Mouse (Mus musculus): ENCODE measurements at regions not wholly inside any gene's neighbourhood (a gene's known extent, or its start where the extent isn't known, plus 50 kb on each side); places are given as distances from the start of the nearest gene placed in this dataset.

- H3K27ac ChIP-seq (replicated peaks): no peak overlapping the region
- H3K27me3 ChIP-seq: peaks cover 82% of the 10 kb centered on the region
- no peak for ATAC-seq (ENCODE audit: low FRiP score, low read depth)
- H3K9ac ChIP-seq (replicated peaks): no peak overlapping the region
- no peak overlapping the region for H3K4me3 ChIP-seq
- H3K9me3 ChIP-seq: no peaks in the 10 kb centered on the region
- 87% methylated on average over 10 of the region's 10 CpGs for WGBS
- H3K4me1 ChIP-seq: peaks cover 13% of the 10 kb centered on the region; the same call in 1 of the 2 replicates
- no peak overlapping the region for H3K4me2 ChIP-seq (replicated peaks)
- no peaks in the 10 kb centered on the region for H3K36me3 ChIP-seq
Measured at GRCm38 (mm10) chr15:85677855-85678254, 56.9 kb upstream of the Ppara start.

DNA sequence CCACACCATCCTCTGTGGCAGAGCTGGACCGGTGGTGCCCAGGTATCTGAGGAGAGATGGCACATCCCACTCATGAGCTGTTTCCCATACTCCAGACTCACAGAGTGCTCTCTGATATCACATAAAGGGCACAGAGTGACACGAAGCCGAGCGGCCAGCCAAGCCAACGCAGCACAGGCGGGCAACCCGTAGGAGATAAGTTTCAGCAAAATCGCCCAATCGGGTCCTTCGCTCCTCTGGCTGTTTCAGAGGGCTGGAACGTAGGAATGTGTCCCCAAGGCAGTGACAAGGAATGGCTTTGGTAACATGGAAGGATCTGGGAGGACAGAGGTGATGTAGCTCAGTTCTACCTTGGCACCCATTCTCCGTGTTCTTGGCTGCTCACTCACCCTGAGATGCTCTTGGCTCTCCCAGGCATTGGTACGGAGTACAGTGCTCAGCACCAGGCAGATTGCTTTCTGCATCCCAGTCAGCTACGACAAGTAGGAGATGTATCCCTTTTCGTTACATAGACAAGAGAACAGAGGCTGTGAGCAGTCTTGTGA lies 56.4 kb upstream of the Ppara start:
- no peak overlapping the region for H3K4me2 ChIP-seq (replicated peaks)

GRCm38 (mm10) chr15:85678981-85679708 lies 55.6 kb upstream of the Ppara start:
- peaks cover 13% of the 10 kb centered on the region; the same call in 1 of the 2 replicates for H3K4me1 ChIP-seq
- 82% methylated on average over 22 of the region's 24 CpGs for WGBS
- no peak overlapping the region for H3K4me2 ChIP-seq (replicated peaks)
- H3K9me3 ChIP-seq: no peaks in the 10 kb centered on the region
- H3K4me3 ChIP-seq: no peak overlapping the region
- peak overlapping the region; percentile 50; the same call in 1 of the 2 replicates for H3K27ac ChIP-seq (replicated peaks)
- H3K36me3 ChIP-seq: 0 out of 2 replicates have a peak, but pooled peaks cover 3% of the 10 kb centered on the region
- peaks cover 82% of the 10 kb centered on the region for H3K27me3 ChIP-seq
- H3K9ac ChIP-seq (replicated peaks): no peak overlapping the region
- ATAC-seq (ENCODE audit: low FRiP score, low read depth): no peak

More for the DNA sequence above, 56.4 kb upstream of the Ppara start:
- no peak overlapping the region for H3K9ac ChIP-seq (replicated peaks)
- ATAC-seq (ENCODE audit: low FRiP score, low read depth): no peak
- H3K36me3 ChIP-seq: no peaks in the 10 kb centered on the region
- H3K27me3 ChIP-seq: peaks cover 83% of the 10 kb centered on the region
- WGBS: 92% methylated on average over 15 of the region's 15 CpGs
- no peak overlapping the region for H3K27ac ChIP-seq (replicated peaks)
- H3K4me1 ChIP-seq: peaks cover 13% of the 10 kb centered on the region; the same call in 1 of the 2 replicates
- no peaks in the 10 kb centered on the region for H3K9me3 ChIP-seq
- no peak overlapping the region for H3K4me3 ChIP-seq

DNA sequence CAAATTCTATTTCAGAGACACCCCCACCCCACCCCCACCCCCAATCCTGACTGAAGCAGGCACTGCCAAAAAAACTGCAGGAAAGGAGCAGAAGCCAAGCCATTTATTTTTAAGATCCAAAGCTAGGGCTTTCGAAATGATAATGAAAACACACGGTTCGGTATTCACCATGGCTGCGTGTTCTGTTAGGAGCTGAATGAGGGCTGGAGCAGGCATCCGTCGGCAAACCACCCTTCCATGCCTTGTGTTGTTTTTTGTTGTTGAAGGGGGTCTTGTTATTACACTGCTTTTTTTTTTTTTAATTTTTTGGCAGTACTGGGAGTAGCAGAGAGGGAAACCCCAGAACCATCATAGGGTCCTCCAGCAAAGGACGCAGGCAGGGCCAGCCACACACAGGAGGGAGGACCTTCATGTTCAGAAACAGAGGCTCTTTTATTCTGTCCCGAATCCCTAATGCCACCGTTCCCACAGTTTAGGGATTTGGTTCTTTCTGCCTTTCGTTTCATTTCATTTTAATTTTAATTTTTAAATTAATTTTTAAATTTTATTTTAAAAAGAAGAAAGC lies 54.8 kb upstream of the Ppara start:
- 81% methylated on average over 10 of the region's 10 CpGs for WGBS
- Histone ChIP-seq H3K4me2 (replicated peaks) (no peak overlapping the region), H3K9me3 (no peaks in the 10 kb centered on the region), H3K9ac (replicated peaks) (no peak overlapping the region), H3K36me3 (0 out of 2 replicates have a peak, but pooled peaks cover 3% of the 10 kb centered on the region), H3K27me3 (peaks cover 80% of the 10 kb centered on the region), H3K4me1 (peaks cover 13% of the 10 kb centered on the region; the same call in 1 of the 2 replicates), H3K4me3 (no peak overlapping the region), H3K27ac (replicated peaks) (no peak overlapping the region)
- no peak for ATAC-seq (ENCODE audit: low FRiP score, low read depth)

DNA sequence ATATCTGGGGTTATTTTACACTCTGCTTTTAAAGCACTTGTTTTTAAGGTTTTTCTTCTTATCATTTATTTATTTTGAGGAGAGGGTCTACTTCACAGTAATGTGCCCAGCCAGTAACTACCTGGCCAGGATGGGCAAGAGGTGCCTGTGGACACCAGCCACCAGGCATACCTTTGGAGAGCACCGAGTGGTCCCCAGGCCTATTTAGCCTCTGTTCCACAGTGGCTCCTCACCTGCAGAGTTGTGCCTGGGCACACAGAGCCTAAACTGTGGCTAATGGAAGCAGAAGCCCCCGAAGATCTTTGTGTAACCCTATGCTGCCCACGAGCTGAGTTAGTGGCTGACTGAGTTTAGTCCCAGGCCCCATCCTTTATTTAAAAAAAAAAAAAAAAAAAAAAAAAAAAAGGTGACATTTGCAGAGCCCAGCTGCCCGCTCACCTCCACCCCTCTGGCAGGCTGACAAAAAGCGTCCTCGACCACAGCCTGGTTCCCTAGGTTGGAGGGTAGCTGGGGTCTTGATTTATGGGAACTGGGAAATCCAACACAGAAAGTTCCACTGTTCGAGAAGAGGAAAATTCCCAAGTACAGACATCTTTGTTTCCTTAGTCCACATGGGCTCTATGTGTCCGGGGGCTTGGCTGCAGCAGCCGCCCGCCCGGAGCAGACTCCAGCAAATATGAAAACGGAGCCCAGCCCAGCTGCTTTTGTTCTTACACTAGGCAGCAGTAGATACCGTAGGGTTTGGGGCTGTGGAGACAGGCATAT lies 54.1 kb upstream of the Ppara start:
- no peak for ATAC-seq (ENCODE audit: low FRiP score, low read depth)
- Histone ChIP-seq H3K9ac (replicated peaks) (no peak overlapping the region), H3K9me3 (no peaks in the 10 kb centered on the region), H3K27me3 (peaks cover 80% of the 10 kb centered on the region), H3K4me3 (no peak overlapping the region), H3K27ac (replicated peaks) (peak overlapping the region; percentile 36; the same call in 1 of the 2 replicates), H3K4me1 (peaks cover 13% of the 10 kb centered on the region; the same call in 1 of the 2 replicates), H3K4me2 (replicated peaks) (no peak overlapping the region), H3K36me3 (0 out of 2 replicates have a peak, but pooled peaks cover 3% of the 10 kb centered on the region)
- WGBS: 59% methylated on average over 13 of the region's 13 CpGs

GRCm38 (mm10) chr15:85682116-85682515 lies 52.7 kb upstream of the Ppara start:
- peaks cover 21% of the 10 kb centered on the region for H3K4me1 ChIP-seq
- 0 out of 2 replicates have a peak, but pooled peaks cover 3% of the 10 kb centered on the region for H3K36me3 ChIP-seq
- ATAC-seq (ENCODE audit: low FRiP score, low read depth): no peak
- H3K4me2 ChIP-seq (replicated peaks): no peak overlapping the region
- H3K9ac ChIP-seq (replicated peaks): no peak overlapping the region
- no peak overlapping the region for H3K27ac ChIP-seq (replicated peaks)
- H3K4me3 ChIP-seq: no peak overlapping the region
- 85% methylated on average over 12 of the region's 12 CpGs for WGBS
- H3K27me3 ChIP-seq: peaks cover 74% of the 10 kb centered on the region
- no peaks in the 10 kb centered on the region for H3K9me3 ChIP-seq

- Histone ChIP-seq H3K4me2 (replicated peaks) (no peak overlapping the region), H3K27me3 (peaks cover 67% of the 10 kb centered on the region), H3K4me1 (peaks cover 21% of the 10 kb centered on the region), H3K36me3 (0 out of 2 replicates have a peak, but pooled peaks cover 3% of the 10 kb centered on the region), H3K27ac (replicated peaks) (no peak overlapping the region), H3K4me3 (no peak overlapping the region), H3K9ac (replicated peaks) (no peak overlapping the region), H3K9me3 (no peaks in the 10 kb centered on the region)
- 76% methylated on average over 6 of the region's 6 CpGs for WGBS
- no peak for ATAC-seq (ENCODE audit: low FRiP score, low read depth)
Measured at GRCm38 (mm10) chr15:85682780-85683179, 52.0 kb upstream of the Ppara start.

DNA sequence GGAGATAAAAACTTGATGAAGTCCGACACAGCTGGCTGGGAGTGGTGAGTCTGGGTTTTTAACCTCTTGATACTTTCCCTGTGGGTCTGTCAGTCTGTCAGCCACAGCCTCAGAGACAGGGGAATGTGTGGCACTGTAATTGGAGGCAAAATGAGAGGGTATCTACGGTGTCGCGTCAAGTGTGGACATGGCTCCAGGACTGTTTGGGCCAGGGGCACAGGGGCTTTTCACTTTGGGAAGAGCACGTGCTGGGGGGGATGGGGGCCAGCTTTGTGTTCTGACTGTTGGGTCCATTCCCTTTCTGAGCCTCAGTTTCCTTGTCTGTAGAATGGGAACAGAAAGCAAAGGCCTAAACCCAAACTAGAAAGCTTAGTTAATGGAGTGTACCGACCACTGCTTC lies 51.5 kb upstream of the Ppara start:
- Histone ChIP-seq H3K9me3 (no peaks in the 10 kb centered on the region), H3K4me3 (no peak overlapping the region), H3K4me2 (replicated peaks) (no peak overlapping the region), H3K9ac (replicated peaks) (no peak overlapping the region), H3K27me3 (peaks cover 62% of the 10 kb centered on the region), H3K27ac (replicated peaks) (no peak overlapping the region), H3K36me3 (0 out of 2 replicates have a peak, but pooled peaks cover 3% of the 10 kb centered on the region), H3K4me1 (peaks cover 21% of the 10 kb centered on the region)
- 88% methylated on average over 6 of the region's 6 CpGs for WGBS
- ATAC-seq (ENCODE audit: low FRiP score, low read depth): no peak

DNA sequence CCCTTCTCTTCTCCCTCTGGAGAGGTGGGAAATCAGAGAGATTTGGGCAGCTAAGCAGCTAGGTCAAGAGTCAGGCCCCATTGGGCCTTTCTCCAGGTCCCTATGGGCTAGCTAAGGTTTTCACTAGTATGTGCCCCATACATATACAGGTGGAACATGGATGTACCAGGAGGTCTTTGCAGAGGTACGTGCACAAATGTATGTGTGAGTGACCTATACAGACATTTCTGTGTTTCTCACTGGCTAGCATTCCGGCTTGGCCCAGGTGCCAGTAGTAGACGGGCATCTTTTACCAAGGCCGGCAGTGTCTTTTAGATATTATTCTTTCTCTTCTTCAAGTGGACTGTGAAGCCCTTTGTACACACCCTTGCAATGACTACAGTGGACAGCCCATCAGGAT lies 51.1 kb upstream of the Ppara start:
- Histone ChIP-seq H3K27ac (replicated peaks) (no peak overlapping the region), H3K4me1 (peaks cover 23% of the 10 kb centered on the region), H3K4me3 (no peak overlapping the region), H3K27me3 (peaks cover 58% of the 10 kb centered on the region), H3K4me2 (replicated peaks) (no peak overlapping the region), H3K9me3 (no peaks in the 10 kb centered on the region), H3K9ac (replicated peaks) (no peak overlapping the region), H3K36me3 (0 out of 2 replicates have a peak, but pooled peaks cover 3% of the 10 kb centered on the region)
- ATAC-seq (ENCODE audit: low FRiP score, low read depth): no peak
- WGBS: 94% methylated on average over 4 of the region's 4 CpGs

DNA sequence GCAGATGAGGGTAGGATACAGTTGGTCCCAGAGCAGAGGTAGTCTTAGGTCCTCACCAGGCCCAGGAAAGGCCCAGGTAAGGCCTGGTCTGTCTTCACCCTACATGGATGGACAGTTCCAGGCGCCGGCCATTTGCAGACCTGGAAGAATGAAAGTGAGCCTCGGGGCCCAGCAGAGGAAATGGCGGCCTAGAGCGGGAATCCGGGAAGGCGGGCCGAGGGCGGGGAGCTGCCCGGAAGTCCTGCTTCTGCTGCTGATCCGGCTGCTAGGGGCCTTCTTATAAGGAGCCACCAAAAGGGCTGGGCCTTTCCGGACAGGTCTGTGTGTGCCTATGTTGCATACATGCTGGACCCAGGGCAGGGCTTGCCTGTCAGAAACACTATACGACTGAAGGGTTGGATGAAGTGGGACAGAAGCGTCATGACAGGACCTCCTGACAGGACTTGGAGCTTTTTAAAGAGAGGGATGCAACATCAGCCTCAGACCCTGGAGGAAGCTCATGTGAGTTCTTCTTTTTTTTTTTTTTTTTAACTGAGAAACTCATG lies 50.5 kb upstream of the Ppara start:
- Histone ChIP-seq H3K4me1 (peaks cover 23% of the 10 kb centered on the region), H3K9ac (replicated peaks) (no peak overlapping the region), H3K4me2 (replicated peaks) (no peak overlapping the region), H3K4me3 (no peak overlapping the region), H3K36me3 (0 out of 2 replicates have a peak, but pooled peaks cover 3% of the 10 kb centered on the region), H3K27me3 (peaks cover 55% of the 10 kb centered on the region), H3K9me3 (no peaks in the 10 kb centered on the region), H3K27ac (replicated peaks) (no peak overlapping the region)
- no peak for ATAC-seq (ENCODE audit: low FRiP score, low read depth)
- 86% methylated on average over 14 of the region's 14 CpGs for WGBS

- no peak overlapping the region for H3K4me3 ChIP-seq
- no peak overlapping the region for H3K27ac ChIP-seq (replicated peaks)
- H3K4me1 ChIP-seq: peaks cover 19% of the 10 kb centered on the region
- peaks cover 54% of the 10 kb centered on the region for H3K27me3 ChIP-seq
- no peak for ATAC-seq (ENCODE audit: low FRiP score, low read depth)
- WGBS: 70% methylated on average over 5 of the region's 5 CpGs
- H3K36me3 ChIP-seq: 0 out of 2 replicates have a peak, but pooled peaks cover 3% of the 10 kb centered on the region
- H3K9ac ChIP-seq (replicated peaks): no peak overlapping the region
- no peaks in the 10 kb centered on the region for H3K9me3 ChIP-seq
- no peak overlapping the region for H3K4me2 ChIP-seq (replicated peaks)
Measured at GRCm38 (mm10) chr15:85684875-85685274, 49.9 kb upstream of the Ppara start.
